15 mouse cellular contexts compared by ENCODE assay signal in the genomic region with DNA sequence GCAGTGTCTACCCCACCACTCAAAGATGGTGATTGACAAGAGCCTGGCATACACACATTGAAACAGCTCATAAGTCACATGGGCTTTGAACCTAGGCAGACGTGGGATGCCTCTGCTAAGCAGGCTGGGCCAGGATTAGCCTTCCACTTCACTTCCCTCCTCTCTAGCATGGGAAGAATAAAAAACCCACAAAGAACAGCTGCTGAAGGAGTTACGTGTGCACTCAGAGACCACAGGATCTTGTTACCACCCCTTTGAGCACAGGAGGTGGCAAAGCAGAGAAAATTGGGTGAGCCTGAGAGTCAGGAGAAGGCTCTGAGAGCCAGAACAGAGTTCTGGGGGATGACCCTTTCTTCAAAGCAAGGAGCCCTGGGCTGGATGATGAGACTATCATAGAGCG.
DNase-seq lines count a peak whose midpoint lies in the region; ATAC-seq and TF ChIP-seq lines count a peak whose summit lies in the region.
"Had no signal": no experiment of that assay in that cellular context is flagged by ENCODE, and none has a peak within 500 bp of the region (broad histone marks: within the 10 kb centered on the region; RNA-seq: fewer than 3 reads in every experiment).

No protein-coding gene starts in this region.

- H3K27ac ChIP-seq in brown adipose tissue, adult 24 weeks (replicated peaks; ENCODE audit: low read depth, low read length), result peak overlapping the region; percentile 71; the same call in 1 of the 2 replicates
- H3K27ac ChIP-seq in embryonic facial prominence, embryonic 15.5 days (replicated peaks), result peak overlapping the region; percentile 85
- peak overlapping the region; percentile 73 for H3K27ac ChIP-seq in limb, embryonic 15.5 days
- H3K27ac ChIP-seq in intestine, postnatal 0 days (ENCODE audit: low read depth, low read length), result no peak overlapping the region
- H3K27ac ChIP-seq in forebrain, postnatal 0 days (ENCODE audit: low read depth, low read length), result no peak overlapping the region
- H3K27ac ChIP-seq: forebrain, embryonic 12.5 days; hindbrain, embryonic 15.5 days; liver, embryonic 12.5 days; lung, embryonic 15.5 days; neural tube, embryonic 13.5 days; stomach, postnatal 0 days had no signal

- H3K9me3 ChIP-seq in embryonic facial prominence, embryonic 15.5 days (replicated peaks), result no peaks in the 10 kb centered on the region
- H3K9me3 ChIP-seq in limb, embryonic 15.5 days, result no peaks in the 10 kb centered on the region
- H3K9me3 ChIP-seq in intestine, postnatal 0 days (ENCODE audit: control insufficient read depth), result no peaks in the 10 kb centered on the region
- no peaks in the 10 kb centered on the region for H3K9me3 ChIP-seq in forebrain, postnatal 0 days (ENCODE audit: low read length)
- H3K9me3 ChIP-seq: forebrain, embryonic 12.5 days; hindbrain, embryonic 15.5 days; liver, embryonic 12.5 days; lung, embryonic 15.5 days; neural tube, embryonic 13.5 days had no signal

- H3K9ac ChIP-seq in embryonic facial prominence, embryonic 15.5 days, result no peak overlapping the region
- H3K9ac ChIP-seq in limb, embryonic 15.5 days, result no peak overlapping the region
- H3K9ac ChIP-seq in intestine, postnatal 0 days (ENCODE audit: low read depth, low read length), result no peak overlapping the region
- no peak overlapping the region for H3K9ac ChIP-seq in forebrain, postnatal 0 days
- H3K9ac ChIP-seq: forebrain, embryonic 12.5 days; hindbrain, embryonic 15.5 days; liver, embryonic 12.5 days; lung, embryonic 15.5 days; neural tube, embryonic 13.5 days had no signal

- H3K4me2 ChIP-seq in embryonic facial prominence, embryonic 15.5 days (replicated peaks), result no peak overlapping the region
- H3K4me2 ChIP-seq in limb, embryonic 15.5 days, result no peak overlapping the region
- no peak overlapping the region for H3K4me2 ChIP-seq in intestine, postnatal 0 days (replicated peaks; ENCODE audit: low read depth)
- no peak overlapping the region for H3K4me2 ChIP-seq in forebrain, postnatal 0 days (ENCODE audit: low read depth)
- H3K4me2 ChIP-seq: forebrain, embryonic 12.5 days; hindbrain, embryonic 15.5 days; liver, embryonic 12.5 days; lung, embryonic 15.5 days; neural tube, embryonic 13.5 days had no signal

- TF ChIP-seq CTCF in intestine, postnatal 0 days (IDR thresholded peaks at IDR 0.05; ENCODE audit: low read depth), result no peak
- no peak for TF ChIP-seq CTCF in forebrain, postnatal 0 days (IDR thresholded peaks at IDR 0.05; ENCODE audit: low read depth)

- no peak for ATAC-seq in embryonic facial prominence, embryonic 15.5 days (ENCODE audit: insufficient number of reproducible peaks, low FRiP score, low TSS enrichment, low read depth)
- no peak for ATAC-seq in limb, embryonic 15.5 days (ENCODE audit: insufficient number of reproducible peaks, low FRiP score, low TSS enrichment, low read depth)
- no peak for ATAC-seq in intestine, postnatal 0 days
- no peak for ATAC-seq in forebrain, postnatal 0 days

- DNase-seq in heart, adult 11 months, result peak; percentile 54
- no peak for DNase-seq in heart, adult 8-10 months (ENCODE audit: low spot score)
- no peak for DNase-seq in forebrain, postnatal 0 days
- DNase-seq: right cerebral cortex, postnatal 25 days; thymus, postnatal 25 days had no signal

- WGBS in embryonic facial prominence, embryonic 15.5 days, result 55% methylated on average over 3 of the region's 3 CpGs
- 57% methylated on average over 3 of the region's 3 CpGs for WGBS in limb, embryonic 15.5 days
- WGBS in intestine, postnatal 0 days, result 84% methylated on average over 3 of the region's 3 CpGs
- 65% methylated on average over 3 of the region's 3 CpGs for WGBS in forebrain, postnatal 0 days

- H3K27me3 ChIP-seq in embryonic facial prominence, embryonic 15.5 days, result no peaks in the 10 kb centered on the region
- H3K27me3 ChIP-seq in limb, embryonic 15.5 days, result no peaks in the 10 kb centered on the region
- no peaks in the 10 kb centered on the region for H3K27me3 ChIP-seq in intestine, postnatal 0 days (replicated peaks; ENCODE audit: control insufficient read depth, insufficient read depth, low read length)
- no peaks in the 10 kb centered on the region for H3K27me3 ChIP-seq in forebrain, postnatal 0 days (ENCODE audit: insufficient read depth, low read length)
- H3K27me3 ChIP-seq: forebrain, embryonic 12.5 days; hindbrain, embryonic 15.5 days; lung, embryonic 15.5 days; neural tube, embryonic 13.5 days had no signal

- H3K4me3 ChIP-seq in brown adipose tissue, adult 24 weeks (ENCODE audit: insufficient read depth, low read depth, low read length), result no peak overlapping the region
- H3K4me3 ChIP-seq in embryonic facial prominence, embryonic 15.5 days (replicated peaks), result no peak overlapping the region
- H3K4me3 ChIP-seq in limb, embryonic 15.5 days, result no peak overlapping the region
- no peak overlapping the region for H3K4me3 ChIP-seq in intestine, postnatal 0 days (ENCODE audit: low read depth, low read length)
- H3K4me3 ChIP-seq in forebrain, postnatal 0 days (ENCODE audit: low read depth, low read length), result no peak overlapping the region
- H3K4me3 ChIP-seq: forebrain, embryonic 12.5 days; hindbrain, embryonic 15.5 days; liver, embryonic 12.5 days; lung, embryonic 15.5 days; neural tube, embryonic 13.5 days had no signal

- H3K36me3 ChIP-seq in embryonic facial prominence, embryonic 15.5 days, result no peaks in the 10 kb centered on the region
- no peaks in the 10 kb centered on the region for H3K36me3 ChIP-seq in limb, embryonic 15.5 days
- H3K36me3 ChIP-seq in intestine, postnatal 0 days (ENCODE audit: control insufficient read depth, insufficient read depth), result no peaks in the 10 kb centered on the region
- H3K36me3 ChIP-seq in forebrain, postnatal 0 days (ENCODE audit: insufficient read depth), result no peaks in the 10 kb centered on the region
- H3K36me3 ChIP-seq: forebrain, embryonic 12.5 days; hindbrain, embryonic 15.5 days; liver, embryonic 12.5 days; lung, embryonic 15.5 days; neural tube, embryonic 13.5 days had no signal

- no peaks in the 10 kb centered on the region for H3K4me1 ChIP-seq in brown adipose tissue, adult 24 weeks (ENCODE audit: control insufficient read depth, insufficient read depth, insufficient read length, low read length)
- H3K4me1 ChIP-seq in embryonic facial prominence, embryonic 15.5 days, result peaks cover 25% of the 10 kb centered on the region
- H3K4me1 ChIP-seq in limb, embryonic 15.5 days, result peaks cover 28% of the 10 kb centered on the region
- no peaks in the 10 kb centered on the region; the same call in 1 of the 2 replicates for H3K4me1 ChIP-seq in intestine, postnatal 0 days (replicated peaks; ENCODE audit: control insufficient read depth, insufficient read depth, low read length)
- no peaks in the 10 kb centered on the region for H3K4me1 ChIP-seq in forebrain, postnatal 0 days (ENCODE audit: insufficient read depth)
- H3K4me1 ChIP-seq: forebrain, embryonic 12.5 days; lung, embryonic 15.5 days had no signal

Comparison
In these comparisons a context has a peak if more than half of its experiments do, and no peak if none do; other contexts are left out.
1. H3K27ac ChIP-seq: peak in brown adipose tissue, adult 24 weeks (single experiment), embryonic facial prominence, embryonic 15.5 days (single experiment) and limb, embryonic 15.5 days (single experiment); none in intestine, postnatal 0 days (single experiment) and forebrain, postnatal 0 days (single experiment).